Mouse (Mus musculus) ES-Bruce4 (cell line): ENCODE data around the gene Asns.

ENCODE experiments used
- EP300 ChIP-seq: IDR thresholded peaks from 2 replicates; pipeline ENCODE4 v1.6.1; 2011; ENCODE audit warnings: low read depth, low read length; ENCODE audit not compliant: insufficient read depth
- POLR2A ChIP-seq: IDR thresholded peaks from one replicate; pipeline ENCODE4 v1.8.1; 2011; ENCODE audit warnings: low read length; ENCODE audit not compliant: insufficient read depth

- TF ChIP-seq POLR2A (no peak), EP300 (no peak)
Measured at GRCm38 (mm10) chr6:7670588-7670987, 22.5 kb downstream of the Asns start.
